Mouse (Mus musculus) cerebellum, adult 9-10 months (tissue): ENCODE results near the gene Foxj3.
"Not testable (repeated sequence)": the region's sequence is repeated elsewhere in the genome, so short reads cannot be mapped to it uniquely, and the experiment has no call there.

ENCODE experiments used
- DNase-seq: peaks from one replicate; pipeline ENCODE4 v3.0.0; 2022

The Foxj3 gene

GRCm38 (mm10) chr4:119536615-119537014 is at the start of gene Foxj3:
TSS of gene Foxj3 (plus strand) at chr4:119537004.
- not testable (repeated sequence) for DNase-seq

GRCm38 (mm10) chr4:119489666-119490065 is 47.1 kb upstream of the Foxj3 start:
- no peak for DNase-seq

GRCm38 (mm10) chr4:119490806-119491205 is 46.0 kb upstream of the Foxj3 start:
- peak; percentile 65 for DNase-seq

GRCm38 (mm10) chr4:119492291-119492932 is 44.4 kb upstream of the Foxj3 start, which contains the start of gene Rimkla:
TSS of gene Rimkla (minus strand) at chr4:119492628.
- DNase-seq: peak; percentile 77

- DNase-seq: no peak
These were observed 43.9 kb upstream of the Foxj3 start for GRCm38 (mm10) chr4:119492933-119493327.

GRCm38 (mm10) chr4:119498319-119498848 is 38.4 kb upstream of the Foxj3 start:
- DNase-seq: no peak

- DNase-seq: no peak
These were observed 25.2 kb upstream of the Foxj3 start for GRCm38 (mm10) chr4:119511591-119511990.

GRCm38 (mm10) chr4:119512731-119513141 is 24.1 kb upstream of the Foxj3 start:
- no peak for DNase-seq

- no peak for DNase-seq
These were observed 13.2 kb upstream of the Foxj3 start for GRCm38 (mm10) chr4:119523575-119523974.

- no peak for DNase-seq
These were observed 12.8 kb upstream of the Foxj3 start for GRCm38 (mm10) chr4:119524010-119524409.

- no peak for DNase-seq
These were observed 12.3 kb upstream of the Foxj3 start for GRCm38 (mm10) chr4:119524466-119524865.

- no peak for DNase-seq
These were observed 10.4 kb upstream of the Foxj3 start for GRCm38 (mm10) chr4:119526329-119526845.

- peak; percentile 76 for DNase-seq
These were observed 5.0 kb upstream of the Foxj3 start for GRCm38 (mm10) chr4:119531813-119532212.

GRCm38 (mm10) chr4:119535103-119535502 is 1.7 kb upstream of the Foxj3 start:
- no peak for DNase-seq

GRCm38 (mm10) chr4:119537436-119537835 is 632 bp downstream of the Foxj3 start:
- no peak for DNase-seq

- DNase-seq: peak; percentile 91
These were observed 2.4 kb downstream of the Foxj3 start, which contains the start of gene Frg2f1 for GRCm38 (mm10) chr4:119539031-119539824. TSS of gene Frg2f1 (minus strand) at chr4:119539529.

- peak; percentile 57 for DNase-seq
These were observed 3.2 kb downstream of the Foxj3 start for GRCm38 (mm10) chr4:119539836-119540532.

GRCm38 (mm10) chr4:119540533-119540890 is 3.7 kb downstream of the Foxj3 start:
- DNase-seq: peak; percentile 29

- no peak for DNase-seq
These were observed 14.1 kb downstream of the Foxj3 start for GRCm38 (mm10) chr4:119550864-119551263.

GRCm38 (mm10) chr4:119555466-119555865 is 18.7 kb downstream of the Foxj3 start:
- no peak for DNase-seq

- peak; percentile 22 for DNase-seq
These were observed 26.3 kb downstream of the Foxj3 start for GRCm38 (mm10) chr4:119563136-119563535.

GRCm38 (mm10) chr4:119566322-119566835 is 29.6 kb downstream of the Foxj3 start:
- peak; percentile 38 for DNase-seq

GRCm38 (mm10) chr4:119572682-119573081 is 35.9 kb downstream of the Foxj3 start:
- no peak for DNase-seq
